Mouse (Mus musculus) right cerebral cortex, postnatal 10 days (tissue): ENCODE measurements around the gene Dpt.

ENCODE experiments used
- DNase-seq, 2 experiments: peaks; one replicate each; pipeline ENCODE4 v3.0.0; 2021; ENCODE audit warnings: low spot score in 2 of 2

Dpt gene

GRCm38 (mm10) chr1:164817331-164817730 is 20.9 kb downstream of the Dpt start:
- no peak for DNase-seq

GRCm38 (mm10) chr1:164821307-164821706 is 24.9 kb downstream of the Dpt start:
- no peak for DNase-seq

- no peak for DNase-seq
Observed at GRCm38 (mm10) chr1:164821821-164822220, 25.4 kb downstream of the Dpt start.

- DNase-seq, result no peak
Observed at GRCm38 (mm10) chr1:164822268-164822667, 25.8 kb downstream of the Dpt start.

DNA sequence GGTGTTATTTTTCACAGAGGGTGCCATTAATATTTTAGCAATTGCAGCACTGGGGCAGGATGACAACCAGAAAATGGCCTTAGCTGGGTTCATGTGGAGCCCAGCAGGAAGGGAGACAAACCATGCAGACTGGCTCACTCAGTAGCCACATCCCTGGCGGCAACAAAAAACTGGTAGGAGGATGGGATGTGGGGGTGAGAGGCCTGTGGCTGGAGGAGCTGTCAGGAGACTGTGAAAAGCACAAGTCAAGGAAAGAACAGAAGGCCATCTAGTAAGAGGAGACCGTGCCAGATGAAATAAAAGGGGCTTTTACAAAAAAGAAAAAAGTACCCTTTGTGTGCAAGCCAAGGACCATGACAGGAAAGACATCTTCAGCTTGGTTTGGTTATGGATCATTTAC is 28.5 kb downstream of the Dpt start:
- DNase-seq, result no peak

- DNase-seq, result no peak
Observed at GRCm38 (mm10) chr1:164829881-164830280, 33.4 kb downstream of the Dpt start.

DNA sequence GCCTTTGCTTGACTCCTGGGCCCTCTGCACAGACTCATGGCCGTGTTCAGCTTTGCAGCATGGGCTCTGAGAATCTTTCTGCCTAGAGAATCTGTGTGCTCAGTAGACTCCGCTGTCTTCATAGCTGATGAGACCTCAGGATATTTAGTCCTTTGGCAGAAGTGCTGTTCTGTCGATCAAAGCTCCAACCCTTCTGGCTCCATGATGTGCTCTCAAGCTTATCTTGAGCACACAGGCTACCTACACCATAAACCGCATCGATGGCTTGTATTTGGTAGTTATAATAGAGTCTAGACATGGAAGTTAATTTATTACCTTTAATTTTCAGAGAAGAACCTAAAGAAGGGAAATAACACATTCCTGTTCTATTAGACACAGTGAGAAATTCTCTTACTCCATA is 36.0 kb downstream of the Dpt start:
- DNase-seq, result no peak

GRCm38 (mm10) chr1:164848616-164849265 is 52.3 kb downstream of the Dpt start:
- DNase-seq, result peak; percentile 46 to 64

- peak in 1 of 2 experiments; percentile 32 for DNase-seq
Observed at GRCm38 (mm10) chr1:164855700-164856099, 59.3 kb downstream of the Dpt start.

DNA sequence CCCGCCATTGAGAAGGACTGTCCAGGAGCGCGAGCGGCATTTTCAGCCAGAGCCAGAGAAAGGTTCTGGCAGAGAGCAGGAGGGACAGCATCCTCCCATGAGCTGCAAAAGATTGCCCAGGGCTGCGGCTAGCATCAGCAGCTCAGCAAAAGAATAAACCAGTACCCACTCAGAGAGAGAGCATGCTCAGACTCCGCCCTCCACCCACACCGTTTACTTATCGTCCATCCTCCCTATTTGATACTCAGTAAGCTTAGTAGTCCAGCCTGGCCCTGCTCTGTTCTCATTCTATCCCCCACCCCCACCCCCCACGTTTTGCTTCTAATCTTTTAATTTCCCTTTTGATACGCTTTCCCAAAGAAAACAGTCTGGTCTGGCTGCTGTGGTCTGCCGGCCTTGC is 63.5 kb downstream of the Dpt start:
- DNase-seq, result no peak

- no peak for DNase-seq
Observed at GRCm38 (mm10) chr1:164860782-164861181, 64.3 kb downstream of the Dpt start.

DNA sequence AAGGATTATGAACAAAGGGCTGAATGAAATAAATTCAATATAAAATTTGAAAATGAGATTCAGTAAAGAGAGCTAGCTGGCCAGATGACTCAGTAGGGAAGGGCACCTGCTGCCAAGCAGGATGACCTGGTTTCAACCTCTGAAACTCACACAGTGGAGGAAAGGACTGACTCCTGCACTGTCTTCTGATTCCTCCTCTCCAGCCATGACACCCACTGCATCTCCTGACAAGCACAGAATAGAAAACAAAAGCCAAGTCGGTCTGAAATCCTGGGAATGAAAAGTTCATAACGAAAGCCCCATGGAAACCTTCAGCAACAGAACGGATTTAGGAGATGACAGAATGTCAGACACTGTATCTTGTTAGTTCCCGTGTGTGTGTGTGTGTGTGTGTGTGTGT is 65.1 kb downstream of the Dpt start:
- no peak for DNase-seq

- DNase-seq, result no peak
Observed at GRCm38 (mm10) chr1:164862946-164863883, 66.8 kb downstream of the Dpt start.

DNA sequence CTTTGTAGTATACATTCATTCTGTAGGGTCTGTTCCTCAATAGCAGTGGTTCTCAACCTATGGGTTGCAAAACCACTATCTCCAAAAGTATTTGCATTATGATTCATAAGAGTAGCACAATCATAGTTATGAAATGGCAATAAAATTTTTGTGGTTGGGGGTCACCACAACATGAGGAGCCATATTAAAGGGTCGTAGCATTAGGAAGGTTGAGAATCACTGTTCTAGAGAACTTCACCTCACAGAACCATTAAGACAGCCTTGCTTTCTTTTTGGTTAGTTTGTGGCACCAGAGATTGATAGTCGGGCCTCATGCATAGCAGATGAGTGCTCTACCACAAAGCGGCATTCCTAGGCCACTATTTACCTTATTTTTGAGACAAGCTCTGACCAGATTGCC is 68.2 kb downstream of the Dpt start:
- DNase-seq, result no peak

GRCm38 (mm10) chr1:164870694-164871093 is 74.2 kb downstream of the Dpt start:
- DNase-seq, result peak in 1 of 2 experiments; percentile 32
